Mouse (Mus musculus) embryonic stem cell, embryonic (primary cell): ENCODE measurements at regions not wholly inside any gene's neighbourhood (a gene's known extent, or its start where the extent isn't known, plus 50 kb on each side); places are given as distances from the start of the nearest gene placed in this dataset.

Experiments
- CTCF ChIA-PET, 4 experiments: fragments of 300-600 bp in 2 of 4; fragments of 350-600 bp in 2 of 4; sonication (Branson Sonifier 250); formaldehyde crosslinking; loops; one replicate each; lab custom pipeline; 2022; ENCODE audit warnings: inconsistent platforms in 2 of 4; lab: Charles Lee
- POLR2A ChIA-PET, 4 experiments: fragments of 300-600 bp in 2 of 4; fragments of 350-600 bp in 2 of 4; sonication (Branson Sonifier 250); formaldehyde crosslinking; loops; one replicate each; lab custom pipeline; 2022; ENCODE audit warnings: antibody characterized with exemption in 4 of 4, inconsistent platforms in 1 of 4; lab: Charles Lee

DNA sequence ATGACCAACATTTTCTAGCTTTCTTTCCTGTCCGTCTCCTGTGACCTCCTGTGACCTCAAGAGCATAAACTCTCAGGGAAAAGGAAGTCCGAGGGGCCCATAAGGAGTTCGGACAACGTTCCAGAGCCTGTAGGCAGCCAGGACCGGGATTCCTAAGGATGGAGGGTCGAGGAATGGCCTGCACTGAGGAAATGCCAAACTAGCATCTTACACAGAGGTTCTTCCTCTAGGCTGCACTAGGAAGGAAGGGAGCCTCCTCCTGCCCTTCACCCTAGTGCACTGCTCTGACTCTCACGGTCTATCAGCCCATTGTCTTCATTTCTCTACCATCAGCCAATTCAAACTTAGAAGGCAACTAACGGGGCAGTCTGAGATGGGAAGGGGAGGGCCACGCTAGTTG lies 149.2 kb downstream of the BC067074 start:
- CTCF ChIA-PET = interaction anchor here in 1 of 4 experiments (1.3 kb wide), 1 partner anchor 13 kb away, joined by 4 read pairs; no protein-coding TSS in a partner anchor
- POLR2A ChIA-PET = interaction anchor here in 1 of 4 experiments (1.4 kb wide), 1 partner anchor 100 kb away, joined by 3 read pairs; no protein-coding TSS in a partner anchor

DNA sequence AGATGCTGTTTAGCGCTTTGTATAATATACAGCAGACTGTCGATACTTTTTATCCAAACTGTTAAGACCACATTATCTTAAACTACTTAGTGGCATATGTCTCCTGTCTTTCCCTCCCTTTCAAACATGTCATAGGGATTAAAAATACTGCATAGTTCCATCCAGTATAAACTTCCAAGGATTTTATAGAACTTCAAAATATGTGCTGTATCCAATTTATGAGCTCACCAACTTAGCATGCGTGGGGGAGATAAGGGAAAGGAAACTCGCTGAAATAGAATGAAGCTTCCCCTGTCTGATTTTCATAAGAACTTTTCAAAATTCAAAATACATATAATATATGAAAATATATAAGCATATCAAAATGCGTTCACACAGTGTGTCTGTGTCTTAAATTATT lies 147.2 kb downstream of the BC067074 start:
- POLR2A ChIA-PET = no interaction called here
- CTCF ChIA-PET = no interaction called here

DNA sequence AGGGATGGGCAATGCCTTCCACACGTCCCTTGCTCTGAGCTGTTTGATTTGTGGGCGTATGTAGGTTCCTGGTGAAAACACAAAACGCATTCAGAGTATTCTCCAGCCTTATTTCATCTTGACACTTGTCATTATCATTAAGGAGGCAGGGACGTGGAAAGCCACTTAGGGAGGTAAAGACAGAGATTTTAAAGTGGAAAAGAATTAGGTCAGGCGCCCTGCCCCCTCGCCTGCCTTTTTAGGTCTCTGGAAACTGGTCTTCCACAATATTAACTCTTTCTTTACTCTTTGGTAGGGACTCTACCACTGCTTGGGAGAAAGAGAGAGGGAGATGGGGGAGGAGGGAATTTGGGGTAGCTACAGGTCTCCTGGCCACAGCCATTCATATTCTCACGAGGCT lies 146.6 kb downstream of the BC067074 start:
- POLR2A ChIA-PET = interaction anchor here in 1 of 4 experiments (0.6 kb wide), 1 partner anchor 389 kb away, joined by 4 read pairs; no protein-coding TSS in a partner anchor
- CTCF ChIA-PET = no interaction called here

DNA sequence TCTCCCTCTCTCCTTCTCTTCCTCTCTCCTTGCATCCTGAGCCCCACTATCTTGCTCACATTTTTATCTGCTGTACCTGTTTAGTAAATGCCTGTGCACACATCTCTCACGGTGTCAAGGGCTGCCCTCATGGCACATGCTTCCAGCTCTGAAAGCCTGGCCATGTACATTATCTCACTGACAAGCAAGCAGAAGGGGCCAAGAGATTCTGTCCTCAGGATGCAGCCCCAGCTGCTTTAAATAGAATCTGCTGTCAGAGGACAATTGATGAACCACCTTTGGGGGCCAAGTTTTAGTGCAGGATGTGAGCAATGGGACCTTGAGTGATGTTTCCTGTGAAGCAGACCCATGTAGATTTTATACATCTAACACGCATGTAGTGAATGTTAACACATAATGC lies 145.9 kb downstream of the BC067074 start:
- ChIA-PET CTCF (interaction anchor here in 1 of 4 experiments (0.6 kb wide), 1 partner anchor 110 kb away, joined by 3 read pairs; no protein-coding TSS in a partner anchor), POLR2A (no interaction called here)

DNA sequence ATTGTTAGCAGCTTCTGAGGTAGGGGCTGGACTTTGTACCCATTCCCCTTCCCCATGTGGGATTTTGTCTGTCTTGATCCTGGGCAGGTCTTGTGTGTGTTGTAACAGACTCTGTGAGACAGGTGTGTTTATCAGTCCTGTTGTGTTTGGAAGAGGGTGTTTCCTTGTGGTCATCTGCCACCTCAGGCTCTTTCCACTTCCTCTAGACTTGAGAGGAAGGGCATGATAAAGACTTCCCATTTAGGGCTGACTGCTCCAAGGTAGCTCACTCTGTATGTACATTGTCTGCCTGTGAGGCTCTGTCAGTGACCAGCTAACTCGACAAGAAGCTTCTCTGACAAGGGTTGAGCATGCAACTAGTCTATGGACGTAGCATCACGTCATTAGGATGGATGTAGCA lies 143.3 kb downstream of the BC067074 start:
- POLR2A ChIA-PET = interaction anchor here in 1 of 4 experiments (0.7 kb wide), 1 partner anchor 180 kb away, joined by 3 read pairs; no protein-coding TSS in a partner anchor
- CTCF ChIA-PET = no interaction called here

DNA sequence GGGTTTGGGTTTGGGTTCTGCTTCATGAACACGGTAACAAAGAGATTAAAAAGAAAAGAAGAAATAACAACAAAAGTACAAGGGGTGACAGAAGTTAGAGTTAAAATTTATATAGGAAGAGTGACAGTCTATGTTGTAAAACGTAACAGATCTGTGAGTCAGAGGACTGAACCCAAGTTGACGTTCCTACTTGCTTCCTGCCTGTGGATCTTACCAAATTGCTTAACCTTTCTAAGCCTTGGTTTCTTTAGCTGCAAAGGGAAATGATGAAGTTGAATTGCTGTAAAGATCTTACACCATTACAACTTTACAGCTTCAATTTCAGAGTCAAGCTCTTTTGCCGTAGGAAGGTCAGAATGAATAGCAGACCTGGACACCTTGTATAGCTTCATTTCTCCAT lies 142.2 kb downstream of the BC067074 start:
- ChIA-PET POLR2A (interaction anchor here in 1 of 4 experiments (0.6 kb wide), 1 partner anchor 12 kb away, joined by 3 read pairs; no protein-coding TSS in a partner anchor), CTCF (interaction anchor here in 1 of 4 experiments (0.7 kb wide), 1 partner anchor 184 kb away, joined by 3 read pairs; no protein-coding TSS in a partner anchor)

DNA sequence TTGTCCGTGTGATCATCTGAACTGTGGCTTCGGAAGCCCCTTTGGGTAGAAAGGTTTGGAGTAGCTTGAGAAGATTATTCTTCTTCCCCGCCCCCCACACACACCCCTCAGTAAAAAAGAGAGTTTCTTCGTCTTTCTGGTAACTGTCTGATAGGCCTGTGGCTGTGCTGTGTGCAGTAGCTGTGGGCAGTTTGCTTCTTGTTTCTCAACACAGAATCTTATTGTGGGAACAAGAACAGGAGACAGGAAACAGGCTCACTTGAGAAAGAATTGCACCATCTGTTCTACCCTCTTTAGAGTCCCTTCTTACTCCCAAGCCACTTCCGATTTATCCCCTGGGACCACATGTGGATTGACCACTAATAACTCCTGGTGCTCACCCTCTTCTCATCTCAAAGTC lies 140.5 kb downstream of the BC067074 start:
- ChIA-PET CTCF (no interaction called here), POLR2A (no interaction called here)

DNA sequence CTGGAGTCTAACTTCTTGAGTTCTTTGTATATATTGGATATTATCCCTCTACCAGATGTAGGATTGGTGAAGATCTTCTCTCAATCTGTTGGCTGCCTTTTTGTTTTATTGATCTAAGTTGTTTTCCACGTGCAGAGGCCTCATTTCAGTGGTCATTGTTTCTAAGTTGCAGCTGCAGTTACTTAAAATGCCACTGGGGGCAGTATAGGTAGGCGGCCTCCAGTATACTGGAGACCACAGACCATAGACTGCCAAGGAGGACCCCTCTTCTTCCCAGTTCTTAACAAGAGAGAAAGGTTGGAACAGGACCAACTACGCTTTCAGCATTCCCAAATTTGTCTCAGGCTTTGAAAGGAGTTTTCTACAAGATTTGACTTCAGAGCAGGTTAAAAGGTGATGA lies 136.7 kb downstream of the BC067074 start:
- POLR2A ChIA-PET = no interaction called here

More for the DNA sequence above, 136.7 kb downstream of the BC067074 start:
- CTCF ChIA-PET = interaction anchor here in 3 of 4 experiments (0.6 to 1.0 kb wide), 4 partner anchors 11 to 237 kb away, joined by 3 to 4 read pairs (median 3); no protein-coding TSS in a partner anchor
